Mouse (Mus musculus) hindbrain, embryonic 11.5 days (tissue): Measurements from ENCODE around the gene Odf3l2. TPM values are rescaled to one million over a fixed set of nuclear protein-coding genes. Genes with fewer than 3 reads are reported as not detected.

Experiments
- polyA plus RNA-seq: library from polyadenylated mRNA; unstranded; fragments of >200 nt; fragmentation: Nextera tagmentation; extraction: Ambion mirVana; gene quantifications from 2 replicates; pipeline ENCODE4 v1.2.1, GENCODE M21; 2014

Gene Odf3l2
- polyA plus RNA-seq, 1 experiment from 2014 or later = not detected

Other genes with a start within 250 kb of the Odf3l2 start
- gene Vmn2r83, start 177.0 kb downstream of the Odf3l2 start, polyA plus RNA-seq = not detected in 2 replicates
- gene Plpp2, start 111.9 kb downstream of the Odf3l2 start, polyA plus RNA-seq = 12.4 and 16.1 TPM in 2 replicates
- 35.4 and 37.8 TPM in 2 replicates for gene Mier2, start 90.5 kb downstream of the Odf3l2 start, polyA plus RNA-seq
- not detected in 2 replicates for gene Theg, start 58.4 kb downstream of the Odf3l2 start, polyA plus RNA-seq
- 0.06 and 0.19 TPM in 2 replicates for gene C2cd4c, start 31.7 kb downstream of the Odf3l2 start, polyA plus RNA-seq
- gene Shc2, start 7.8 kb downstream of the Odf3l2 start, polyA plus RNA-seq = 11.7 and 12.4 TPM in 2 replicates
- 1.1 and 1.6 TPM in 2 replicates for gene Madcam1, start 18.8 kb upstream of the Odf3l2 start, polyA plus RNA-seq
- gene Tpgs1, start 23.6 kb upstream of the Odf3l2 start, polyA plus RNA-seq = 69.6 and 70.8 TPM in 2 replicates
- 153 and 159 TPM in 2 replicates for gene Cdc34, start 36.5 kb upstream of the Odf3l2 start, polyA plus RNA-seq
- gene Gzmm, start 43.3 kb upstream of the Odf3l2 start, polyA plus RNA-seq = 0.42 and 0.73 TPM in 2 replicates
- gene Bsg, start 58.8 kb upstream of the Odf3l2 start, polyA plus RNA-seq = 595 and 605 TPM in 2 replicates
- gene Hcn2, start 70.9 kb upstream of the Odf3l2 start, polyA plus RNA-seq = 0.15 and 0.20 TPM in 2 replicates
- 23.5 and 26.8 TPM in 2 replicates for gene Polrmt, start 100.8 kb upstream of the Odf3l2 start, polyA plus RNA-seq
- gene Fgf22, start 109.3 kb upstream of the Odf3l2 start, polyA plus RNA-seq = 0.18 and 0.48 TPM in 2 replicates
- gene Rnf126, start 121.2 kb upstream of the Odf3l2 start, polyA plus RNA-seq = 79.4 and 80.5 TPM in 2 replicates
- 1.5 TPM in 2 replicates for gene Fstl3, start 131.5 kb upstream of the Odf3l2 start, polyA plus RNA-seq
- 0.13 TPM in 1 of 2 replicates, not detected in the other for gene Prss57, start 145.2 kb upstream of the Odf3l2 start, polyA plus RNA-seq
- gene Palm, start 147.8 kb upstream of the Odf3l2 start, polyA plus RNA-seq = 129 and 132 TPM in 2 replicates
- gene Misp, start 175.3 kb upstream of the Odf3l2 start, polyA plus RNA-seq = 0.59 and 0.69 TPM in 2 replicates
- gene Ptbp1, start 208.7 kb upstream of the Odf3l2 start, polyA plus RNA-seq = 141 and 152 TPM in 2 replicates
- 9.4 and 10.5 TPM in 2 replicates for gene Prtn3, start 228.7 kb upstream of the Odf3l2 start, polyA plus RNA-seq
- gene Plppr3, start 228.9 kb upstream of the Odf3l2 start, polyA plus RNA-seq = 129 and 150 TPM in 2 replicates
- 0.67 TPM in 1 of 2 replicates, not detected in the other for gene Elane, start 240.5 kb upstream of the Odf3l2 start, polyA plus RNA-seq
- gene Cfd, start 245.1 kb upstream of the Odf3l2 start, polyA plus RNA-seq = not detected in 2 replicates